Mouse (Mus musculus) G1E (cell line): ENCODE results near the gene Setd5.

ENCODE experiments used
- CTCF ChIP-seq: IDR thresholded peaks from 2 replicates; pipeline ENCODE4 v1.5.1; 2012; ENCODE audit warnings: low read depth, low read length, inconsistent platforms, mixed read lengths
- GATA1 ChIP-seq: IDR thresholded peaks from 2 replicates; pipeline ENCODE4 v1.6.1; 2012; ENCODE audit warnings: borderline replicate concordance, low read length, inconsistent platforms, mixed read lengths
- GATA2 ChIP-seq: IDR thresholded peaks from 2 replicates; pipeline ENCODE4 v1.6.1; 2012; ENCODE audit warnings: low read depth, low read length, inconsistent platforms, borderline replicate concordance
- POLR2AphosphoS5 ChIP-seq: IDR thresholded peaks from 2 replicates; pipeline ENCODE4 v1.6.1; 2012; ENCODE audit warnings: low read depth, low read length, inconsistent platforms; ENCODE audit not compliant: insufficient replicate concordance
- TAL1 ChIP-seq: conservative IDR thresholded peaks from 2 replicates; pipeline ENCODE4 v1.6.1; 2012; ENCODE audit warnings: low read depth, low read length, inconsistent platforms, mixed read lengths

DNA sequence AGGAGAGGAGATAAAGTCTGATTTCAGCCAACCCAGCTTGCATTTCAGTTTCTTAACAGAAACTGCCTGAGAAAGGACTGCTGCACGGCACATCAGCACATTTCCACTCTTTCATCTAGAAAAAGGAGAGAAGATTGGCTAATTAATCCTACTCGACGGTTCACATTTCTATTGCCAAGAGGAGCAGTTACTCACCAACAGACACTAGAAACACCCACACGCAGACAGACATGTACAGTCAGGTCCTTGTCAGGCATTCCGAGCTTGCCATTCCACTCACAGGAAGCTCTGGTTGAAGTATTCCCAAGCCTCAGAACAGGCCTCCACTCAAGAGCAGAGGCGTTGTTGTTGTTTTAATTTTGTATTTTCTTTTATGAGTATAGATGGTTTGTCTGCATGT lies 42.7 kb upstream of the Setd5 start:
- TF ChIP-seq CTCF (no peak), GATA1 (no peak), POLR2AphosphoS5 (no peak), TAL1 (no peak), GATA2 (no peak)
